9 mouse cellular contexts compared by ENCODE assay signal in genomic region chr16:91373473-91374252, GRCm38 (mm10). TPM values are rescaled to one million over a fixed set of nuclear protein-coding genes. Genes with fewer than 3 reads are reported as not detected.
A peak's percentile ranks its signal among the peaks of the same experiment; 100 is the strongest.
DNase-seq lines count a peak whose midpoint lies in the region; ATAC-seq lines count a peak whose summit lies in the region.
"Had no signal": no experiment of that assay in that cellular context is flagged by ENCODE, and none has a peak within 500 bp of the region (broad histone marks: within the 10 kb centered on the region; RNA-seq: fewer than 3 reads in every experiment).

No protein-coding gene starts in this region.

- H3K4me3 ChIP-seq in hindbrain, embryonic 11.5 days (ENCODE audit: low read depth, low read length): peak overlapping the region; percentile 87

- 49% methylated on average over 11 of the region's 13 CpGs for whole genome bisulfite sequencing in hindbrain, embryonic 11.5 days

- DNase-seq in heart, adult 11 months: peak; percentile 88
- DNase-seq in heart, adult 18-20 months: no peak
- DNase-seq in T-cell, adult 2 months (ENCODE audit: low spot score): peak; percentile 28
- no peak for DNase-seq in hindbrain, embryonic 11.5 days (ENCODE audit: low spot score)
- peak; percentile 23 for DNase-seq in lung, postnatal 36 days
- DNase-seq in adrenal gland, postnatal 10 days: no peak
- DNase-seq in right cerebral cortex, postnatal 4 days: no peak
- DNase-seq in cerebellum, postnatal 14 days: no peak

- no peaks in the 10 kb centered on the region for H3K36me3 ChIP-seq in hindbrain, embryonic 11.5 days (ENCODE audit: control insufficient read depth, insufficient read depth, low read length)

- H3K9ac ChIP-seq in hindbrain, embryonic 11.5 days (ENCODE audit: low read depth, low read length): peak overlapping the region; percentile 97

- H3K4me1 ChIP-seq in hindbrain, embryonic 11.5 days (replicated peaks; ENCODE audit: control insufficient read depth, insufficient read depth, low read length): 0 out of 2 replicates have a peak, but pooled peaks cover 2% of the 10 kb centered on the region

- ATAC-seq in hindbrain, embryonic 11.5 days (ENCODE audit: low FRiP score): no peak

- peak overlapping the region; percentile 86 for H3K27ac ChIP-seq in hindbrain, embryonic 11.5 days (ENCODE audit: low read depth, low read length)

- no peaks in the 10 kb centered on the region for H3K27me3 ChIP-seq in hindbrain, embryonic 11.5 days (ENCODE audit: control insufficient read depth, insufficient read depth, low read length)

- no peaks in the 10 kb centered on the region for H3K9me3 ChIP-seq in hindbrain, embryonic 11.5 days (ENCODE audit: control insufficient read depth, low read length)

- peak overlapping the region; percentile 74 for H3K4me2 ChIP-seq in hindbrain, embryonic 11.5 days (replicated peaks; ENCODE audit: low read depth, low read length)

RNA-seq across cellular contexts. Expression of gene Ifnar2, which starts 1.1 kb away (rescaled TPM):
- total RNA-seq in heart, adult 18-20 months (2021): 10 to 100 TPM; 29.3 to 37.3 TPM
- polyA plus RNA-seq in hindbrain, embryonic 11.5 days (2014; fragmentation: Nextera tagmentation; extraction: Ambion mirVana): 33.4 and 35.4 TPM in 2 replicates
- total RNA-seq in adrenal gland, postnatal 10 days (2021): 10 to 100 TPM; 78.4 TPM

RNA-seq across cellular contexts. Expression of gene Gm21970, which starts 17.9 kb away (rescaled TPM):
- not detected for total RNA-seq in heart, adult 18-20 months (2021)
- not detected in 2 replicates for polyA plus RNA-seq in hindbrain, embryonic 11.5 days (2014; fragmentation: Nextera tagmentation; extraction: Ambion mirVana)
- not detected for total RNA-seq in adrenal gland, postnatal 10 days (2021)
- polyA plus RNA-seq: large intestine, adult 2 months had no signal

RNA-seq across cellular contexts. Expression of gene Il10rb, which starts 32.3 kb away (rescaled TPM):
- 100 to 1,000 TPM; 115 to 133 TPM for total RNA-seq in heart, adult 18-20 months (2021)
- polyA plus RNA-seq in hindbrain, embryonic 11.5 days (2014; fragmentation: Nextera tagmentation; extraction: Ambion mirVana): 8.6 and 9.0 TPM in 2 replicates
- 10 to 100 TPM; 75.4 to 78.8 TPM for total RNA-seq in adrenal gland, postnatal 10 days (2021)

Comparison
In these comparisons a context has a peak if more than half of its experiments do, and no peak if none do; other contexts are left out.
1. DNase-seq: peak in heart, adult 11 months (single experiment), T-cell, adult 2 months (single experiment) and lung, postnatal 36 days (single experiment); none in heart, adult 18-20 months (0 of 2), hindbrain, embryonic 11.5 days (single experiment), adrenal gland, postnatal 10 days (single experiment), right cerebral cortex, postnatal 4 days (single experiment) and cerebellum, postnatal 14 days (0 of 2).